Mouse (Mus musculus): ENCODE measurements around the gene Aox1. TPM values are rescaled to one million over a fixed set of nuclear protein-coding genes. Genes with fewer than 3 reads are reported as not detected.

Aox1 gene
- polyA plus RNA-seq, 1 experiment, result 5.1 TPM

Other genes with a start within 250 kb of the Aox1 start
- gene Sgo2a, start 34.0 kb upstream of the Aox1 start, polyA plus RNA-seq (2012; rRNA removed), result 0.53 and 0.56 TPM in 2 replicates
- 21.8 and 27.4 TPM in 2 replicates for gene Kctd18, start 11.0 kb upstream of the Aox1 start, polyA plus RNA-seq (2012; rRNA removed)
- 2.4 and 3.6 TPM in 2 replicates for gene Aox3, start 83.2 kb downstream of the Aox1 start, polyA plus RNA-seq (2012; rRNA removed)
- 0.55 and 1.2 TPM in 2 replicates for gene Aox4, start 180.5 kb downstream of the Aox1 start, polyA plus RNA-seq (2012; rRNA removed)
- gene Aox2, start 248.4 kb downstream of the Aox1 start, polyA plus RNA-seq (2012; rRNA removed), result 0.02 and 0.32 TPM in 2 replicates